Mouse (Mus musculus): ENCODE results near the gene Ttc21a. TPM values are rescaled to one million over a fixed set of nuclear protein-coding genes. Genes with fewer than 3 reads are reported as not detected.
A peak's percentile ranks its signal among the peaks of the same experiment; 100 is the strongest.

Gene Ttc21a
- total and polyA plus RNA-seq, 3 experiments, result 0.21 to 0.47 TPM; not detected in 1

- Histone ChIP-seq H3K27me3 (replicated peaks) (no peaks in the 10 kb centered on the region), H3K4me1 (ENCODE audit: control insufficient read depth in 1 of 2, insufficient read depth in 2 of 2) (peaks cover 21 to 34% of the 10 kb centered on the region in 2 experiments), H3K27ac (ENCODE audit: insufficient read depth, low read depth) (no peak overlapping the region), H3K9ac (ENCODE audit: insufficient read depth, low read depth) (no peak overlapping the region), H3K9me3 (replicated peaks; ENCODE audit: low read length) (peaks cover 4% of the 10 kb centered on the region), H3K4me2 (ENCODE audit: insufficient read depth, low read depth, poor library complexity, severe bottlenecking) (no peak overlapping the region), H3K36me3 (replicated peaks in 1 of 2; ENCODE audit: control insufficient read depth in 1 of 2, insufficient read depth in 1 of 2, low read length in 1 of 2) (no peaks in the 10 kb centered on the region), H3K4me3 (replicated peaks in 1 of 3; ENCODE audit: low read depth in 2 of 3, low read length in 2 of 3, poor library complexity in 1 of 3) (no peak overlapping the region), H3K79me2 (replicated peaks; ENCODE audit: control insufficient read depth, extremely low read depth, insufficient read depth, poor library complexity, severe bottlenecking) (no peaks in the 10 kb centered on the region)
- no peak for DNase-seq (ENCODE audit: extremely low read depth)
- TF ChIP-seq POLR2AphosphoS2 (IDR thresholded peaks at IDR 0.05; ENCODE audit: low read depth, low read length), result no peak
- no peak for TF ChIP-seq PAX5 (IDR thresholded peaks at IDR 0.05; ENCODE audit: low read length)
- no peak for TF ChIP-seq MAZ (IDR thresholded peaks at IDR 0.05; ENCODE audit: low read depth, low read length)
- no peak for TF ChIP-seq GABPA (IDR thresholded peaks at IDR 0.05; ENCODE audit: insufficient replicate concordance, low read depth, low read length)
- TF ChIP-seq SIN3A (IDR thresholded peaks at IDR 0.05; ENCODE audit: low read length), result no peak
- TF ChIP-seq ZKSCAN1 (IDR thresholded peaks at IDR 0.05; ENCODE audit: borderline replicate concordance, low read depth, low read length), result no peak
- no peak for TF ChIP-seq ZNF384 (IDR thresholded peaks at IDR 0.05; ENCODE audit: low read depth, low read length)
- in situ Hi-C loops (cut with MboI; ENCODE audit: low pct_ligation_motif_present, low pct_unique_long_range_greater_than_20kb, low sequenced_read_pairs) (no loop called here), dilution Hi-C loops (cut with MboI; ENCODE audit: extremely low pct_ligation_motif_present, extremely low pct_unique_long_range_greater_than_20kb, low sequenced_read_pairs) (no loop called here)
These were observed 55.9 kb downstream of the Ttc21a start for GRCm38 (mm10) chr9:119993092-119993844.

- Histone ChIP-seq H3K27me3 (replicated peaks) (peaks cover 4% of the 10 kb centered on the region), H3K27ac (ENCODE audit: insufficient read depth, low read depth) (0 out of 2 replicates have a peak overlapping the region, but pooled peaks have one; percentile 2), H3K79me2 (replicated peaks; ENCODE audit: control insufficient read depth, extremely low read depth, insufficient read depth, poor library complexity, severe bottlenecking) (no peaks in the 10 kb centered on the region), H3K4me3 (replicated peaks in 1 of 3; ENCODE audit: low read depth in 2 of 3, low read length in 2 of 3, poor library complexity in 1 of 3) (no peak overlapping the region), H3K4me1 (ENCODE audit: control insufficient read depth in 1 of 2, insufficient read depth in 2 of 2) (peaks cover 21 to 31% of the 10 kb centered on the region in 2 experiments), H3K9me3 (replicated peaks; ENCODE audit: low read length) (peaks cover 4% of the 10 kb centered on the region), H3K36me3 (replicated peaks in 1 of 2; ENCODE audit: control insufficient read depth in 1 of 2, insufficient read depth in 1 of 2, low read length in 1 of 2) (no peaks in the 10 kb centered on the region), H3K9ac (ENCODE audit: insufficient read depth, low read depth) (no peak overlapping the region), H3K4me2 (ENCODE audit: insufficient read depth, low read depth, poor library complexity, severe bottlenecking) (no peak overlapping the region)
- in situ Hi-C loops (cut with MboI; ENCODE audit: low pct_ligation_motif_present, low pct_unique_long_range_greater_than_20kb, low sequenced_read_pairs) (no loop called here), dilution Hi-C loops (cut with MboI; ENCODE audit: extremely low pct_ligation_motif_present, extremely low pct_unique_long_range_greater_than_20kb, low sequenced_read_pairs) (no loop called here)
- TF ChIP-seq ETS1 (conservative IDR thresholded peaks at IDR 0.05; ENCODE audit: low read depth, low read length), result 0 out of 2 replicates have a peak, but pooled peaks have one; percentile 13
- no peak for TF ChIP-seq CTCF (conservative IDR thresholded peaks at IDR 0.05 in 1 of 2, IDR thresholded peaks at IDR 0.05 in 1 of 2; ENCODE audit: low read depth in 2 of 2, low read length in 2 of 2)
- TF ChIP-seq MAFK (IDR thresholded peaks at IDR 0.05; ENCODE audit: insufficient replicate concordance, low read length), result peak; percentile 65; the same call in 1 of the 2 replicates
- TF ChIP-seq BHLHE40 (IDR thresholded peaks at IDR 0.05; ENCODE audit: low read depth, low read length), result peak; percentile 82
- DNase-seq (ENCODE audit: extremely low read depth), result no peak
These were observed 56.8 kb downstream of the Ttc21a start for GRCm38 (mm10) chr9:119994207-119994606.

GRCm38 (mm10) chr9:119996080-119996479 is 58.7 kb downstream of the Ttc21a start:
- Histone ChIP-seq H3K9ac (ENCODE audit: insufficient read depth, low read depth) (no peak overlapping the region), H3K4me2 (ENCODE audit: insufficient read depth, low read depth, poor library complexity, severe bottlenecking) (peak overlapping the region; percentile 2; the same call in 1 of the 2 replicates), H3K4me1 (ENCODE audit: control insufficient read depth in 1 of 2, insufficient read depth in 2 of 2) (peaks cover 20 to 26% of the 10 kb centered on the region in 2 experiments), H3K9me3 (replicated peaks; ENCODE audit: low read length) (peaks cover 4% of the 10 kb centered on the region), H3K36me3 (replicated peaks in 1 of 2; ENCODE audit: control insufficient read depth in 1 of 2, insufficient read depth in 1 of 2, low read length in 1 of 2) (no peaks in the 10 kb centered on the region), H3K4me3 (replicated peaks in 1 of 3; ENCODE audit: low read depth in 2 of 3, low read length in 2 of 3, poor library complexity in 1 of 3) (no peak overlapping the region), H3K27ac (ENCODE audit: insufficient read depth, low read depth) (peak overlapping the region; percentile 50; the same call in 1 of the 2 replicates), H3K79me2 (replicated peaks; ENCODE audit: control insufficient read depth, extremely low read depth, insufficient read depth, poor library complexity, severe bottlenecking) (no peaks in the 10 kb centered on the region), H3K27me3 (replicated peaks) (peaks cover 16% of the 10 kb centered on the region)
- peak; percentile 80 for DNase-seq (ENCODE audit: extremely low read depth)
- dilution Hi-C loops (cut with MboI; ENCODE audit: extremely low pct_ligation_motif_present, extremely low pct_unique_long_range_greater_than_20kb, low sequenced_read_pairs) (no loop called here), in situ Hi-C loops (cut with MboI; ENCODE audit: low pct_ligation_motif_present, low pct_unique_long_range_greater_than_20kb, low sequenced_read_pairs) (no loop called here)
- TF ChIP-seq IRF4 (IDR thresholded peaks at IDR 0.05; ENCODE audit: low read depth, low read length) (peak; percentile 79), EP300 (IDR thresholded peaks at IDR 0.05; ENCODE audit: low read length) (peak; percentile 74), CTCF (conservative IDR thresholded peaks at IDR 0.05 in 1 of 2, IDR thresholded peaks at IDR 0.05 in 1 of 2; ENCODE audit: low read depth in 2 of 2, low read length in 2 of 2) (no peak), MEF2A (IDR thresholded peaks at IDR 0.05; ENCODE audit: borderline replicate concordance, low read depth, low read length) (peak; percentile 90), MYC (IDR thresholded peaks at IDR 0.05; ENCODE audit: low read depth, low read length) (peak; percentile 77; the same call in 1 of the 2 replicates), GABPA (IDR thresholded peaks at IDR 0.05; ENCODE audit: insufficient replicate concordance, low read depth, low read length) (no peak), TBP (conservative IDR thresholded peaks at IDR 0.05; ENCODE audit: low read depth, low read length) (no peak), USF2 (conservative IDR thresholded peaks at IDR 0.05; ENCODE audit: low read depth, low read length) (no peak), TCF12 (IDR thresholded peaks at IDR 0.05; ENCODE audit: low read depth, low read length) (peak; percentile 58; the same call in 1 of the 2 replicates), NELFE (IDR thresholded peaks at IDR 0.05; ENCODE audit: low read depth, low read length) (no peak), JUND (conservative IDR thresholded peaks at IDR 0.05; ENCODE audit: low read depth, low read length) (no peak; the same call in 1 of the 2 replicates), KAT2A (IDR thresholded peaks at IDR 0.05; ENCODE audit: insufficient replicate concordance, low read length) (no peak), RCOR1 (conservative IDR thresholded peaks at IDR 0.05; ENCODE audit: low read depth, low read length) (no peak), RAD21 (IDR thresholded peaks at IDR 0.05; ENCODE audit: low read depth, low read length) (no peak; the same call in none of the 2 replicates), E2F4 (IDR thresholded peaks at IDR 0.05; ENCODE audit: insufficient replicate concordance, low read depth, low read length) (no peak)
